Mouse (Mus musculus) hindbrain, embryonic 10.5 days (tissue): ENCODE measurements around the gene Syt2. TPM values are rescaled to one million over a fixed set of nuclear protein-coding genes. Genes with fewer than 3 reads are reported as not detected.

Experiments used
- DNase-seq: peaks from one replicate; pipeline ENCODE4 v3.0.0-alpha.2; 2017; ENCODE audit warnings: low spot score
- H3K27ac ChIP-seq: fragments of 300-500 bp; sonication (generic); 2 replicates; pipeline ENCODE4 v1.5.1; 2016; ENCODE audit warnings: mild to moderate bottlenecking, moderate library complexity
- H3K27me3 ChIP-seq: fragments of 300-500 bp; sonication (generic); 2 replicates; pipeline ENCODE4 v1.6.1; 2016; ENCODE audit warnings: mild to moderate bottlenecking; ENCODE audit not compliant: poor library complexity, insufficient read depth, severe bottlenecking
- H3K36me3 ChIP-seq: fragments of 300-500 bp; sonication (generic); 2 replicates; pipeline ENCODE4 v1.6.1; 2016; ENCODE audit warnings: mild to moderate bottlenecking, moderate library complexity
- H3K4me1 ChIP-seq: fragments of 300-500 bp; sonication (generic); replicated peaks from 2 replicates; pipeline ENCODE4 v1.6.1; 2016; ENCODE audit warnings: mild to moderate bottlenecking
- H3K4me3 ChIP-seq: fragments of 300-500 bp; sonication (generic); 2 replicates; pipeline ENCODE4 v1.5.1; 2016; ENCODE audit warnings: mild to moderate bottlenecking, moderate library complexity
- H3K9me3 ChIP-seq: fragments of 300-500 bp; sonication (generic); 2 replicates; pipeline ENCODE4 v1.6.1; 2016; ENCODE audit warnings: mild to moderate bottlenecking, moderate library complexity
- WGBS: fragments of 180-500 bp; shearing (Covaris S2); methylation state at CpG from one replicate; pipeline ENCODE4 v1.1.7; 2016; 5-methylcytosine and 5-hydroxymethylcytosine counted together
- polyA plus RNA-seq: library from polyadenylated mRNA; unstranded; fragments of >200 nt; fragmentation: Nextera tagmentation; extraction: Ambion mirVana; gene quantifications from 2 replicates; pipeline ENCODE4 v1.2.1, GENCODE M21; 2016

Gene Syt2
- polyA plus RNA-seq, 1 experiment from 2014 or later = 4.8 TPM

DNA sequence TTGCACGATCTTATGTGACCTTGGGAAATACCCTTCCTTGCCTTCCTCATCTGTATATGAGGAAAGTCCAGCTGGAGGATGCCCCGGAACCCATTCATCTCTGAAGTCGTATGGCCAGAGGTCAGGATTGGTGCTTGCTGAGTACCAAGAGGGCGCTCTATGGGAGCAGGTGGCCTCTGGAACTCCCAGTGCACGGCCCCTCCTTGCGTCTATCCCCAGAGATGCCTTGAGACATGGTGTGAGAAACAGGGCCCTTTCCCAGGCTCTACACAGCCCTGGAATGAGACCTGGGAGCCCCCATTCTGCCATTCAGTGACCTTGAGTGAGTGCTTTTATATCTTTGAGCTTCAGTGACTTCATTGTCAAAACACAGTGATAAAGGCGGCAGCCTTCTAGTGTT, 64.6 kb downstream of the Syt2 start:
- peaks cover 10% of the 10 kb centered on the region; the same call in 1 of the 2 replicates for H3K36me3 ChIP-seq
- H3K9me3 ChIP-seq = no peaks in the 10 kb centered on the region
- H3K27me3 ChIP-seq = peaks cover 77% of the 10 kb centered on the region
- H3K4me1 ChIP-seq = peaks cover 83% of the 10 kb centered on the region
- 28% methylated on average over 7 of the region's 7 CpGs for WGBS
- peak overlapping the region; percentile 94 for H3K27ac ChIP-seq
- DNase-seq = peak; percentile 65
- peak overlapping the region; percentile 73 for H3K4me3 ChIP-seq

DNA sequence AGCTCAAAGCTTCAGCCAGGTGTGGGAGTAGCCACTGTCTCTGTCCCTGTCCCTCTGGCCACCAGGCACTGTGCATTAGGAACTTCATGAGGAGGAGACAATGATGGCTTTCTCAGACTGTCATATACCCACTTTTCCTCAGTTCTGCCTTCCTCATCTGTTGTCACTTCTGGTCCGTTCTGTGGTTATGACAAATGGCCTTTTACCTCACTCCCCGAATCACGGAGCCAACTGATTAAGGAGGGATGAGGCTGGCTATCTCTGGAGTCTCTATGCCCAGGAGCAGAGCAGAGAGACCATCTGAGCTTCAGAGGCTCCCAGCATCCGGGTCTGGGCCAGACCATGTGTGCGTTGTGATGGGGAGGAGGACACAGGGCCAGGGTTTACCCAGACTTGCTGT, 65.2 kb downstream of the Syt2 start:
- WGBS = 64% methylated on average over 5 of the region's 5 CpGs
- Histone ChIP-seq H3K36me3 (peaks cover 10% of the 10 kb centered on the region; the same call in 1 of the 2 replicates), H3K4me3 (peak overlapping the region; percentile 73), H3K4me1 (peaks cover 79% of the 10 kb centered on the region), H3K27me3 (peaks cover 77% of the 10 kb centered on the region), H3K27ac (peak overlapping the region; percentile 94), H3K9me3 (no peaks in the 10 kb centered on the region)
- no peak for DNase-seq

DNA sequence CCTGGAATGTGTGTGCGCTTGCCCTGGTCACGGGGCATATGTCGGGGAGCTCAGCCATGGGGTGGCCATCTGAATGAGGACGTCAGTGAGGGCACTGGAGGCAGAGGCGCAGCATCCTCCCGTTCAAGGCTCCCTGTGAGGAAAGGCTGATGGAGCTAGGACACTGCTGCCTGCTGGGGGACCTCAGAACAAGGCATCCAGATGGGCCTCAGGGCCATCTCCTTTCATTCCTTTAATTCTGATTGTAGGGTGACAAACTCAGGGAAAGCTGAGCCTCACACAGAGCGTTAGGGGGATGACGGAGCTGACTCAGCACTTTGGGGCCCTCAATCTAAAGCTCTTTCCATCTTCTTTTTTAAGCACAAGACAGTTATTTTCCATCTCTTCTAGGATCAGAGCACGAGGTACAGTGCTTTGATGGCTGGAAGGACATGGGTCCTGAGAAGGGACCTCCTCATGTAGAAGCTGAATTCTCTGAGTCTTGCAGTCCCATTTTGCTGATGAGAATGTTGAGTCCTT, 66.4 kb downstream of the Syt2 start:
- DNase-seq = no peak
- Histone ChIP-seq H3K4me1 (peaks cover 76% of the 10 kb centered on the region), H3K4me3 (no peak overlapping the region), H3K9me3 (no peaks in the 10 kb centered on the region), H3K36me3 (peaks cover 10% of the 10 kb centered on the region; the same call in 1 of the 2 replicates), H3K27ac (peak overlapping the region; percentile 87), H3K27me3 (peaks cover 71% of the 10 kb centered on the region)
- 71% methylated on average over 9 of the region's 9 CpGs for WGBS

DNA sequence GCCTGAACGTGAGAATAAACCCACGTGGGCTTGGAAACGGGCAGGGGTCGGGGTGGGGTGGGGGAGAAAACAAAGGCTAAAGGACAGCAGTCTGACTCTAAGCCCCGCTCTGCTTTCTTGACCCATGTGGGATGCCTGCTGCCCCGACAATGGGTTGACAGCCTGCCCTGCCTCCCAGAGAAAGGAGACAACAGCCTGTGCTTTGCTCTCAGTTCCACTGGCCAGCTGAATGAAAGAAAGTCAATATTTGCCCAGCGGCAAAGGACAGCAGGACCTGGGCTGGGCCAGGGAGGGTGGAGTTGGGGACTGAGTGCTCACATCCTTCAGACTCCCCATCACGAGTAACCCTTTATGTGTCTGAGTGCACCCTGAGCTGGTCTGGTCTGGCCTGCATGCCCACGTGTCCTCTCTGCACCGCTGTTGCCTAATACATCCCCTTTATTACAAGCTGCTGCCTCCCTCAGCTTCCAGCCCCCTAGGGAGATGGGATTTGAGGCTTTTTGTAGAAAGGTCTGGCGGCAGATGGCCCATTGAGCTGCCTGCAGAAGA, 67.0 kb downstream of the Syt2 start:
- WGBS = 4% methylated on average over 11 of the region's 11 CpGs
- Histone ChIP-seq H3K4me1 (peaks cover 75% of the 10 kb centered on the region), H3K27me3 (peaks cover 69% of the 10 kb centered on the region), H3K36me3 (peaks cover 10% of the 10 kb centered on the region; the same call in 1 of the 2 replicates), H3K9me3 (no peaks in the 10 kb centered on the region), H3K4me3 (peak overlapping the region; percentile 1; the same call in 1 of the 2 replicates), H3K27ac (peak overlapping the region; percentile 87)
- peak; percentile 89 for DNase-seq

DNA sequence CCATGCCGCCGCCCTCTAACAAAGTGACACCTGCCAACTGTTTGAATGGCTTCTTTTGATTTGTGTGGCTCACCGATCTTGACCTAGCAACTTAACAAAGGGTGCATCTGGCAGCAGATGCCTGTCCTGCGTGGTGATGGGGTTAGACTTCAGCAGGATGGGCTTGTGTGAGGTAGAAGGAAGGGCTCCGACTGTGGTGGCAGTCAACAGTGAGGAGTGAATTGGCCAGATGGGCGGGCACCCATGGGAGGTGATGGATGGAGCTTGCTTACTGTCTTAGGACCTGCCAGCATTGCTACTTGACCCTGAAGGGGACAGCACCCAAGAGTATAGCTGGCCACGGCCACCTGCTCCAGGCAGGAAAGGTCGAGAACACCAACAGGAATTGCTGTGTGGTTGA, 67.7 kb downstream of the Syt2 start:
- Histone ChIP-seq H3K9me3 (no peaks in the 10 kb centered on the region), H3K36me3 (peaks cover 10% of the 10 kb centered on the region; the same call in 1 of the 2 replicates), H3K27ac (peak overlapping the region; percentile 87), H3K4me3 (peak overlapping the region; percentile 1; the same call in 1 of the 2 replicates), H3K27me3 (peaks cover 66% of the 10 kb centered on the region), H3K4me1 (peaks cover 75% of the 10 kb centered on the region)
- DNase-seq = peak; percentile 36
- 35% methylated on average over 8 of the region's 8 CpGs for WGBS

DNA sequence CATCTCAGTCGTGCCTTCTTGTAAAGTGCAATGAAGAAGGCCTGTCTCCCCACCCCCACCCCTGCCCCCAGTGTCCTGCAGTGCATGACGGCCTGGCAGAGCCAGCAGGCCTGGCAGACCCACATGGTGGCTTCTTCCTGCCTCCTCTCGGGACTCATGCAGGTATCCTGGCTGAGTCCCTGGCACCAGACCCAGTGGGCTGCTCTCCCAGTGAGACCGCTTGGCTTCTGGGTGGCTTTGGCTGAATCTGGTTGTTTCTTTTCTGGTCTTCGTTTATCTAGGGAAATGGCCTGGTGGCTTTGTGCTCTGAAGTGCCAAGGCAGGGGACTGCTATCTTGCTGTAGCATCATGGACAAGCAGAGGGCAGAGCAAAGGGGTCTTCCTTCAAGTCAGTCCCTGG, 68.6 kb downstream of the Syt2 start:
- Histone ChIP-seq H3K27ac (peak overlapping the region; percentile 87), H3K9me3 (no peaks in the 10 kb centered on the region), H3K4me1 (peaks cover 74% of the 10 kb centered on the region), H3K36me3 (peaks cover 10% of the 10 kb centered on the region; the same call in 1 of the 2 replicates), H3K4me3 (no peak overlapping the region), H3K27me3 (peaks cover 63% of the 10 kb centered on the region)
- no peak for DNase-seq
- 60% methylated on average over 5 of the region's 5 CpGs for WGBS

DNA sequence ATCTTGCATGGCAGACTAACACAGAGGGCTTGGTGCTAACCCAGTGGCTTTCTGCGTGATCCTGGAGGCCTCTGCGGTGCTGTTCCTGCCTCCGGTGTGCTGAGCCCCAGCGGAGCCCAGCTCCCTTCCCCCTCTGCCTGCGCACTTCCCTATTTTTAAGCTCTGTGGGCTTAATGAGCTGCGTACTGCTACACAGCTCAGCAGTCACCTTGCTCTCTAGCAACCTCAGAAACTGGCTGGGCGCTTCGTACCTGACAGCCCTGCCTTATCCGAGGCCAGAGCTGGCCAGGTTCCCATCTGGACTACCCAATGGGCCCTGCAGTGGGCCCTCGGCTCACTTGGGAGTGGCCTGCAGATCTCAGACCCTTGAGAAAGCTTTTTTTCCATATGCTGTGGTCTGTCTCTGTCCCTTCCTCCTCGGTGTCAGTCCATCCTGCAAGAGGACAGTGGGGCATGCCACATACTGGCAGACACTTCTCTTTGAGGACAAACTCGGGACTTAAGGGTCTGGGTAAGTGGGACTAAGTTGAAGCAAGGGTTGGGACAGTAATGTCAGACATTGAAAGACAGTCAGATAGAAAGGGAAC, 73.3 kb downstream of the Syt2 start:
- 60% methylated on average over 12 of the region's 12 CpGs for WGBS
- Histone ChIP-seq H3K36me3 (peaks cover 14% of the 10 kb centered on the region; the same call in 1 of the 2 replicates), H3K27ac (peak overlapping the region; percentile 77), H3K9me3 (no peaks in the 10 kb centered on the region), H3K27me3 (peaks cover 37% of the 10 kb centered on the region), H3K4me3 (no peak overlapping the region), H3K4me1 (peaks cover 36% of the 10 kb centered on the region)
- no peak for DNase-seq

DNA sequence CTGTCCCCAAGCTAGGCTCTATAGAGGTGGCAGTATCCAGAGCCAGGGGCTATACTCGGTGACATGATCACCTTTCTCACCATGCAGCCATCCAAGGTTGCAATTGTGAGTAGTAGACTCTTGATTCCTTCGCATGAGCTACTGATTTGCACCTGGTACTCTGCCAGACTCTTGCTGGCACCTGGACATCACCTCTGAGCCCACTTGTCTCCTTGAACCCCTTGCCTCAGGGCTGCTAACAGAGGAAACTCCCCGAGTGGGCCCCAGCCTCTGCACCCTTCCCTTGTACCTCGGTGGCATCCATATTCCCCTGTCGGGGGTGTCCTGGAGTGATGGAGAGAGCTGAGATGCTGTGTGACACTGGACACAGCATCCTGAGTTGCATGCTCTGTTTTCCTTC, 75.0 kb downstream of the Syt2 start:
- H3K27ac ChIP-seq = no peak overlapping the region
- DNase-seq = no peak
- WGBS = 87% methylated on average over 5 of the region's 5 CpGs
- no peak overlapping the region for H3K4me3 ChIP-seq
- H3K36me3 ChIP-seq = 0 out of 2 replicates have a peak, but pooled peaks cover 4% of the 10 kb centered on the region
- H3K4me1 ChIP-seq = peaks cover 27% of the 10 kb centered on the region
- peaks cover 22% of the 10 kb centered on the region for H3K27me3 ChIP-seq
- H3K9me3 ChIP-seq = no peaks in the 10 kb centered on the region

DNA sequence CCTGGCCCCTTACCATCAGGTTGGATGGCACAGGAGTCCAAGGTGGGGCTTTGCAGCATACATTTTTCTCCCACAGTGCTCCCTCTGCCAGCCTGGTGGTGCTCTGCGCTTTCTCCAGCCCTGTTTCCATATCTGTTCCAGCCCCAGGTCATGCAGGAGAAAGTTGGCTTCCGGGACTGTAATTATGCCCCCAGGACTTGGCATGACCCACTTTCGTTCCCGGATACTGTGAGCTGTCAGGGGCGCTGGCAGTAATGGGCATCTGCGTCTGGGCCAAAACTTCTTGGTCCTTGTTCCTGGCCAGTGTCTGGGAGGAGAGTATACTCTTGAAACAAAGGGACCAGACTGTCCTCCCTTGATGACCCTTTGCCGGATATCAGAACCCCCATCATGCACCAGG, 76.4 kb downstream of the Syt2 start:
- 87% methylated on average over 7 of the region's 7 CpGs for WGBS
- Histone ChIP-seq H3K27me3 (peaks cover 15% of the 10 kb centered on the region), H3K27ac (no peak overlapping the region), H3K4me3 (no peak overlapping the region), H3K4me1 (peaks cover 29% of the 10 kb centered on the region), H3K9me3 (no peaks in the 10 kb centered on the region), H3K36me3 (0 out of 2 replicates have a peak, but pooled peaks cover 4% of the 10 kb centered on the region)
- DNase-seq = no peak

DNA sequence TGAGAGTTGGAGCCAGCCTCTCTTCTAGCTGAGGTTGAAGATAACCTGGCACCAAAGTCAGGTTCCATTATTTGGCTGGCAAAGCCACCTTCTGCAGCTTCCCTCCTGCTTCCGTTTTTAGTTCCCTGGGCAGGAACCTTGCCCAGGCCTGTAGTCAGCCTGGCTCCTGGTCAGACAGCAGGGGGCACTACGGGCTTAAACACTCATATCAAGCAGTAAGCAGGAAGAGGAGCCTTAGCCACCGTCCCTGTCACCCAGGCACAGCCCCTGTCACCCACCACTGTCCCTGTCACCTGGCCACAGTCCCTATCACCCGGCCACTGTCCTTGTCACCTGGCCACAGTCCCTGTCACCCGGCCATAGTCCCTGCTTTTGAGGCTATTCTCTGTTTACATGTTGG, 78.8 kb downstream of the Syt2 start:
- Histone ChIP-seq H3K27ac (no peak overlapping the region), H3K4me1 (peaks cover 26% of the 10 kb centered on the region), H3K27me3 (no peaks in the 10 kb centered on the region), H3K4me3 (no peak overlapping the region), H3K36me3 (0 out of 2 replicates have a peak, but pooled peaks cover 4% of the 10 kb centered on the region), H3K9me3 (no peaks in the 10 kb centered on the region)
- 54% methylated on average over 5 of the region's 5 CpGs for WGBS
- no peak for DNase-seq

DNA sequence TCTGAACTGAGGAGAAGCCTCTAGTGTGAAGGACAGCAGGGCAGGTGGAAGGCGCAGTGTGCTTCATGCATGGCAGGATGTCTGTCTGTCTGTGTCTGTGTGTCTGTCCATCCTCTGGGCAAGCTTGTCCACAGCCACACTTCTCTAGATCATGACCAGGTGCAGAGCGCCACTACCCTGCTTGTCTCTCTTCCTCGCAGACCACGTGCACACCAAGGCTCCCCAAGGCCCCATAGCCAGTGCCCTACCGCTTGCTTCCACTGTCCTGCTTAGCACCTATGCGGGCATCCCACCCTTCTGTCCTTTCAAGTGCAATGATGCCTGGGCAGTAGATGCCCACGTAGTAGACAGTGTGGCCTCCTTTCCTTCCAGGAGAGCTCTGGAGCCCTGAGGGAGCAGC, 80.0 kb downstream of the Syt2 start:
- Histone ChIP-seq H3K36me3 (no peaks in the 10 kb centered on the region), H3K9me3 (no peaks in the 10 kb centered on the region), H3K4me3 (no peak overlapping the region), H3K27ac (no peak overlapping the region; the same call in 1 of the 2 replicates), H3K4me1 (peaks cover 26% of the 10 kb centered on the region), H3K27me3 (no peaks in the 10 kb centered on the region)
- DNase-seq = no peak
- WGBS = 90% methylated on average over 7 of the region's 7 CpGs

DNA sequence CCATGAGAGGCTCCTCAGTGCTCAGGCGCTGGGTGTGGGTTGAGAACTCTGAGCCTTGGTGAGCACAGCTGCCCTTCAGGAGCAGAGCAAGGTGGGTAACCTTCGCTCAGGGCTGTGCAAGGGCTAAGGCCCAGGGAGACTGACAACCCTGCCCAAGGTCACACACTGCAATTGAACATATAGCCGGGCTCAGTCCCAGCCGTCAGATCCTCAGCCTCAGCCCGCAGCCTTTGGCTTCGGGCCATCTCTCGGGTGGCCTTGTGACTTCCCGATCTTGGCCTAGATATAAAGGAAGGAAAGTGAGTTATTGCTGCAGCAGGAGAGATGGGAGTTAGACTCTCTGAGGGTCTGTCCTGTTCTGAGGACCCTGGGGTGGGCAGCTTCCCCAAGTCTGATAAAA, 80.8 kb downstream of the Syt2 start:
- Histone ChIP-seq H3K4me3 (no peak overlapping the region), H3K27me3 (no peaks in the 10 kb centered on the region), H3K4me1 (peaks cover 26% of the 10 kb centered on the region), H3K27ac (no peak overlapping the region), H3K9me3 (no peaks in the 10 kb centered on the region), H3K36me3 (peaks cover 6% of the 10 kb centered on the region)
- 91% methylated on average over 8 of the region's 8 CpGs for WGBS
- DNase-seq = no peak

DNA sequence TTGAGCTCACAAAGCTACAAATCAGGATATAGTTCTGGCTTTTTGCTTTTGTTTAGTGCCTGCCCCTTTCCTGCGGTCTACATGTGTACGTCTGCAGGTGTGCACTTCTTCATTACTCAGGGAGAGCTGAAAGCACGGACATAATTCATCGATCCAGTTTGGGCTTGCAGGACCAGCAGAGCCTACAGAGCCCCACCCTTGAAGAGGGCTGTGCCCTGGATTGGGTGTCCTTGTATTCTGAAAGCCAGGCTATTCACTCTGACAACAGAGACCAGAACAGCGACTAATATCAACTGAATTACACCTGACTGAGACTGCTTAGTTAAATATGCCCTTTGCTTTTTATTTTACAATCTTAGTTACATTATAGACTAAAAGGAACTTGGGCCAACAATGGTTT, 87.2 kb downstream of the Syt2 start:
- Histone ChIP-seq H3K27me3 (peaks cover 6% of the 10 kb centered on the region; the same call in 1 of the 2 replicates), H3K36me3 (peaks cover 13% of the 10 kb centered on the region), H3K4me1 (peaks cover 23% of the 10 kb centered on the region), H3K4me3 (no peak overlapping the region), H3K9me3 (peaks cover 5% of the 10 kb centered on the region; the same call in 1 of the 2 replicates), H3K27ac (no peak overlapping the region)
- DNase-seq = no peak
- 94% methylated on average over 5 of the region's 5 CpGs for WGBS
